Mouse (Mus musculus) adrenal gland, postnatal 14 days (tissue): Measurements from ENCODE around the gene Obscn. TPM values are rescaled to one million over a fixed set of nuclear protein-coding genes. Genes with fewer than 3 reads are reported as not detected.

ENCODE experiments used
- DNase-seq: peaks from one replicate; pipeline ENCODE4 v3.0.0; 2021; ENCODE audit warnings: mixed read lengths
- long read RNA-seq, 2 experiments: library from polyadenylated mRNA; stranded (forward); transcript quantifications; one replicate each; pipeline ENCODE4 v2.0.0; 2021
- total RNA-seq: library from RNA; stranded (reverse); gene quantifications from 2 replicates; pipeline ENCODE4 v1.2.3, GENCODE M21; 2021

Obscn gene
- 0.98 and 1.1 TPM in 2 replicates for total RNA-seq
- long read RNA-seq, experiment 1, partial matches to known transcripts = 0 of 17 reads
- long read RNA-seq, experiment 1, other reads (novel, unspliced or antisense) = 17 of 17 reads
- long read RNA-seq, experiment 2, partial matches to known transcripts = 0 of 7 reads
- long read RNA-seq, experiment 2, other reads (novel, unspliced or antisense) = 7 of 7 reads

DNA sequence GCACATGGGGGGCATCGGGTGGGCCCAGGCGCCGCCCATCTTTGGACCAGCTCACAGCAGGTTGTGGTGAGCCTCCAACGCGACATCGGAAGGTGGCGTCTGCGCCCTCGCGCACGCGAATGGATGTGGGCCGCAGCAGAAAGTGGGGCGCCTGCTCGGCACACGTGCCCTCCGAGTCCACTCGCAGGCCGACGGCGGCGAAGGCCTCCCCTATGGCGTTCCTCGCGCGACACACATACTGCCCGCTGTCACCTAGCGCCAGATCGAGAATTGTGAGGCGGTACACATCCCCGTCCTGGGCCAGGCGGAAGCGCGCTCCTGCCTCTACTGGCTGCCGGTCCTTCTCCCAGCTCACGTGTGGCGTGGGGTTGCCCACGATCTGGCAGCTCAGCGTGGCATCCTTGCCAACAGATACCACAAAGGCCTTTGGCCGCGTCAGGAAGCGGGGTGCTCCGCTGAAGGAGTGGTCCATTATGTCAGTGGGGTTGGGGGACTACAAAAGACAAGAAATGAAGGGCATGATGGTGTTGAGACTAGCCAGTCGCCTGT lies at the start of gene Obscn:
Gene Obscn, minus strand, starts transcription at position 499 of the 549 bp plus-strand sequence.
- no peak for DNase-seq

DNA sequence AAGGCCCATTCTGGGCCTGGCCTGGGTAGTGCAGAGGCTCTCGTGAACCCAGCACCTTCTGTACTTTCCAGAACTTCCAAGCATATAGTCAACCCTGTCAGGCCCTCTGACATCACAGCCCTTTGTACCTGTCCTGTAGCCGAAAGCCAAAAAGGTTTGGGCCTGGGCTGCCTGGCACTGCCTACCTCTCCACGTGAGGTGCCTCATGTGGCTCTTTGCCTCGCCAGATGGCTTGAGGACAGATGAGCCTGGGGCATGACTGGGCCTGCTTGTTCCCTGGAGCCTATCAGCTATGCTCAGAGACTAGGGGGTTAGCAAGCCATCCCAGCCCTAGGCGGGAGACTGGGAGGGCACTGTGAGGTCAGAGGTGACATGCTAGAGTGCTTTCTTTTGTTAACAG lies 49.3 kb upstream of the Obscn start:
- DNase-seq = no peak

DNA sequence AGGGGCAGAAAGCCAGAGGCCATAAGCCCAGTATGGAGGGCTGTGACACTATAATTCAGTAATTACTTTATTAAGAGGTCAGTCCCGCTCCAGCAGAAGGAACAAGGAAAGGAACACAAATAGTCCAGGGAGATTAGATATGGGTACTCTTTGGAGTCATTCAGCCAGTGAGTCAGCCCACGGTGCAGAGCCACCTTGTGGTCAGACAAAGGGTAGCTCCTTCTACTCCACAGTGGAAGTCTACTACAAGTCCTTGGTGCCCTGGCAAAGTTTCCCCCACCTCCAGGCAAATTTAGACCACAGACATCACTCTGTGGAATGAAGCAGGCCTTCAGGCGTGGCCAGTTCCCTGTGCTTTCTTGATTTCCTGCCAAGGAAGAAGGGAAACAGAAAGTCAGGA lies 47.6 kb upstream of the Obscn start:
- peak; percentile 76 for DNase-seq

DNA sequence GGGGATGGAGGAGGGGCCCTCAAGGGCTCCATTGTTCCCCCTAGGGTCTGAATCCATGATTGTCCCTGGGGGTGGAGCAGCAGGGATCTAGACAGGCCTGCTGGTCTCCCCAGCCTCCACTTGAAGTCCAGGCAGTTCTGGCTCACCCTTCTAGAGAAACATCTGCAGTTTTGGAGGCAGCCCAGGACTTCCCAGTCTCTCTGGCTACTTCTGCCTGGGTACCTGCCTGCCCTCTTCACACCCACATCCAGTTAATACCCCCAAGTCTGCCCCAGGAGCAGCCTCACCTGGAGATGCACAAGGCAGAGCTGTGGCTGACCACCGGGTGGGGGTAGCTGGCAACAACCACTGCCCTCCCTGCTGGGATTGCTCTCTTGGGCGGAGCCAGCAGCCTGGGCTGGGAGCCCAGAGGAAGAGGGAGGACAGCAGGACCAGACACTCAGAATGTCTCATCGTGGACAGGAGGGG lies 46.7 kb upstream of the Obscn start, which contains the start of gene Gjc2:
Gene Gjc2, minus strand, starts transcription at position 350 of the 468 bp plus-strand sequence.
- peak; percentile 78 for DNase-seq

DNA sequence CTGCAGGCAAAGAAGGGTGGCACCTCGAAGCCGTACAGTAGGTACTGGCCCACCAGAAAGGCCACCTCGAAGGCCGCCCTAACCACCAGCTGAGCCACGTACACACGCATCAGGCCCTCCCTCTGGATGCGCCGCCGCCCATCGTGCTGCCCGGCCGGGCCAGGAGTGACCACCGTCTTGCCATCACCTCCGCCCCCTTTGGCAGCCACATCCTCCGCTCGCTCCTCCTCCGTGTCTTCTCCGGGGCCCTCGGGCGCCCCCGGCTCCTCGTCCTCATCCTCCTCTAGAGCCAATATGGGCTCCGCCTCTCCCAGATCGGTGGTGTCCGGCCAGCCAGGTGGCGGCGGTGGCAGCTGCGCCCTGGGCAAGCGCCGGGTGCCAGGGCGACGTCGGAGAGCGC lies 40.7 kb upstream of the Obscn start:
- no peak for DNase-seq

DNA sequence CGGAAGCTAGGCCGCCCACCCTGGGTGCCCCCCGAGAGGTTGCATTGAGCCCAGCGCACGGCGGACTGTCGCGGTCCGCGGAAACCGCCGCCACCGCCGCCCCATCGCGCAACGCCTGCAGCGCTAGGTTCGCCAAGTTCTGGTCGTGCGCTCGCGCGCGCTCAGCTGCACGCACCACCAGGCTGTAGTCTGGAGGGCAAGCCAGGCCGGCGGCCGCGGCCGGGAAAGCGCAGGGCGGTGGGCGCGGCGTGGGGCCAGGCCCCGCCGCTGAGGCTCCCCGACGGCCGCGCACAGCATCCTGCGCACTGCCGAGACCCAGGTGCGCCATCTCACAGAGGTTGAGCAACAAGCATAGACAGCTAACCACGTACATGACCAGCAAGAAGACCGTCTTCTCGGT lies 40.3 kb upstream of the Obscn start:
- DNase-seq = no peak

DNA sequence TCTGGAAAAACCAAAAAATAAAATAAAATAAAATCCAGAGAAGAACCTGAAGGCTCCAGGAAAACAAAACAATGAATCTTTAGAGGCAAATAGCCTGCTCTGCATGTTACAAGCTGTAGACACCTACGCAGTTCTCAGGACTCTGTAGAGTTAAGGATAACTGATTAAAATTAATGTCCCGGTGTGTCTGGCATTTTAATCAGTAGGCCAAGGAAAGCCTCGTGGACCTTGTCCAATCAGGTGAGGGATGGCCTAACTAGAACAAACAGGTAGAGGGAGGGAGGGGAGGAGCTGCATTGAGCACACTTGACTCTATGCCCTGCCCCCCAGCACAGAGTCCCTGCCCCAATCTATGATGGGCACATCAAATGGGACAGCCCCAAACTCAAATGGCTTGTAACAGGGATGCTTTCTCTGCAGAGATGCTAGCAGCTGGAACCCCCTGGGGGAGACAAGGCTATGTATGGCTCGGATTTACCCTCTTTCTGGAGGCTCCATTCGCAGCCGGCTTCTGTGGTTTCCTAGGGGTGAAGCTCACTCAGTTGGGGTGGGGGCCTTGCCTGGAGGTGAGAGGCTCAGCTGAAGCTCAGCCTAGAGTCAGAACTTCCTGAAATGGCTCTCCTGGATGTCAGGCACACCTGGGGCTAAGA lies 38.1 kb upstream of the Obscn start:
- no peak for DNase-seq

DNA sequence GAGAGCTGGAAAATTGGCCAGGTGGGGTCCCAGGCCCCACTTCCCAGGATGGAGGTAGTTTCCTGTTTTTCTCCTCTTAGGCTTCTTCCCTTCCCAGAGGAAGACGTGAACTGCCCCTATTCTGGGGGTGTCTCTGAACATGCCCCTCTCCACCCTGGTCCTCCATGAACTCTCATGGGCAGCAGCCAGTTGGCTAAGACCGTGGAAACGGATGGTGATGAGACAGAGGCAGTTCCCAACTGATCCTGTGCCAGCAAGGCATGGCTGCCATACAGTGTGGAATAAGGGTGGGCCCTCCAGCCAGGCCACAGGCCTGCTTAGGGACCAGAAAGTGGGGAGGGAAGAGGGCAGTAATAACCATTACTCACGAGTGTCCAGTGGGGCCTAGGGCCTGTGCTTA lies 34.3 kb upstream of the Obscn start:
- DNase-seq = no peak

DNA sequence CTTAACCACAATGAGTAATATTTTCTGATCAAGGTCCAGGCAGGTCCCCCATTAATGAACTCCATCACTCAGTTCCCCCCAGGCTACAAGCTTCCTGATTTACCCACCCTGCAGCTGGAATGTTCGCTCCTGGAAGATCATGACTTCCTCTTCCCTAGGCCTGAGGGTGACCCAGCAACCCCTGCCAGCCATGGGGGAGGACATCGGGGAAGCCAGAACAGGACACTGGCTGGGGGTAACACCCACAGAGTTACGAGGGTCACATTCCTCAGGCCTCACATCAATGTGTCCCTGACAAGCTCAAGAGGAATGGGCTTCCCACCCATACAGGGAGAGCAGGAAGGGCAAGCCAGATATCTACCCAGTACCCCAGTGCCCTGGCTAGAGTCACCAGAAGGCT lies 33.6 kb upstream of the Obscn start:
- DNase-seq = no peak

DNA sequence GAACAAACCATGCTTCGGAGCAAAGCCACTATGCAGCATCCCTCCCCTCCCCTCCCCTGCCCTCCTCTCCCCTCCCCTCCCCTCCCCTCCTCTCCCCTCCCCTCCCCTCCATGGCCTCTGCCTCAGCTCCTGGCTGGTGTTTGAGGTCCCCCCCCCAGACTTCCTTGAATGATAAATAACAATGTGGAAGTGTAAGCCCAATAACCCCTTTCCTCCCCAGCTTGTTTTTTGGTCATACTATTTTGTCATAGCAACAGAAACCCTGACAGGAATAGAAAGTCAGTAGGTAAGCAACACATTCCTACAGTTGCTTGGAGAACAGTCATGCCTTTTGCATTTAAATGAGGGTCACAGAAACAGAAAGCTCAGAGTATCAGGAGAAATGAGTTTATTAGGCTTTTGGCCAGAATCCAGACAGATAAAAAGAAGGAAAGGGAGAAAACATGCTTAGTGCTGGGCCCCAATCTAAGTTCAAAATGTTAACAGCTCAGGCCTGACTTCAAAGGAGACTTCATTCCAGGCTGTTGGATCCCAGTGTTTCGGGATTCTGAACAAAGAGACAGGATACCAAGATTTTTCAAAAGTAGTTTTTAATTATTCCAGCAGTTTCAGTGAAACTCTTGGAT lies 29.5 kb upstream of the Obscn start:
- DNase-seq = no peak

DNA sequence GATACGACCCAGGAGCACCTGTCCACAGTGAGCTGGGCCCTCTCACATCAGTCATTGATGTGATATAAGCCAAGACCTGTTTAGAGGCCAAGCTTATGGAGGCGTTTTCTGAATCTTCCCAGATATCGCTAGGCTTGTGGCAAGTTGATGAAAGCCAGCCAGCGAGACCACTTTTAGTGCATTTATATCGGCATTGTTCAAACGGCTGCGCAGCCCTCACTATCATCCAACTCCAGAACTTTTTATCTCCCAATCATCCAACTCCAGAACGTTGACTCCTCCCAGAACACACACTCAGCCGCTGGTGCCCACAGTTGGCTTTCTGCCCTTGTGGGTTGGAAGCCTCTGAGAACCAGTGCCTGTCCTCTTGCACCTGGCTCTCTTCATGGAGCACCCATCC lies 28.2 kb upstream of the Obscn start:
- DNase-seq = no peak

DNA sequence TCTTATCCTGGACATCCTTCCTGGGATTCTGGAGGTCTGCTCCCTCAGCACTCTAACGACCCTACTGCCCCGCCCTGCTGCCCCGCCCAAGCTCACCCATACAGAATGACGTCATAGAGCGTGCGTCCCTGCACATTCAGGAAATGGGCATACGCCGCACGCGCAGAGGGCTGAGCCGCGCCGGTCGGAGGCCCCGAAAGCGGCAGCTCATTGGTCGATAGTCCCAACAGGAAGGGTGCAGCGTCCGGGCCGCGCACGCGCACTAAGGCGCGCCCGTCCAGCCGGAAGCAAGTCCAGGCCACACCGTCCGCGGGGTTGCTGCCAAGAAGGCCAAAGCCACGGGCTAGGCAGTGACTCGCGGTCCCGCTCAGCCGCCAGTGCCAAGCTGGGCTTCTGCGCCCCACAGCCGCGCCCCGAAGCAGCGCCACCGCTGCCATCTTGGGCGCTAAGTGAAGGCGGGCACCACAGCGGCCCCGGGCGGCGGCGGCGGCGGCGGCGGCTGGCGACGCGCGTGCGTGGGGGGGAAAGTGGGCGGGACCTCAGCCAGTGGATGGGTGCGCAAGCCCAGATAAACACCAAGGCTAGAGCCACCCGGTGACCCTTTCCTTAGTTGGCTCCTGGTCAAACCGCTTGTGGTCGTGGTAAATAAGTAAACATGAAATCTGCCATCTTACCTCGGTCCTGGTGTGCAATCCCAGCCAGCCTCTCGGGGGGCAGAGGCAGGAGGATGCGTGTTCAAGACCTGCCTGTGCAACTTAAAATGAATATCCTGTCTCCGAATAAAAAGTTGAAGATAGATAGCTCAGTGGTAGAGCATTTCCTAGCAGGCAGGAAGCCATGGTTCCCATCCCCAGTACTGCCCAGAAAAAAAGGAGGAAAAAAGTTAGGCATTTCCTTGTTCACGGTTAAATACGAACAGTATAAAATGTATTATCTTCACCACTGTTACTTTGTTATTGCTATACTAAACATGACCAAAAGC lies 27.3 kb upstream of the Obscn start, which contains the start of gene Iba57:
Gene Iba57, minus strand, starts transcription at position 485 of the 982 bp plus-strand sequence.
- DNase-seq = peak; percentile 98

DNA sequence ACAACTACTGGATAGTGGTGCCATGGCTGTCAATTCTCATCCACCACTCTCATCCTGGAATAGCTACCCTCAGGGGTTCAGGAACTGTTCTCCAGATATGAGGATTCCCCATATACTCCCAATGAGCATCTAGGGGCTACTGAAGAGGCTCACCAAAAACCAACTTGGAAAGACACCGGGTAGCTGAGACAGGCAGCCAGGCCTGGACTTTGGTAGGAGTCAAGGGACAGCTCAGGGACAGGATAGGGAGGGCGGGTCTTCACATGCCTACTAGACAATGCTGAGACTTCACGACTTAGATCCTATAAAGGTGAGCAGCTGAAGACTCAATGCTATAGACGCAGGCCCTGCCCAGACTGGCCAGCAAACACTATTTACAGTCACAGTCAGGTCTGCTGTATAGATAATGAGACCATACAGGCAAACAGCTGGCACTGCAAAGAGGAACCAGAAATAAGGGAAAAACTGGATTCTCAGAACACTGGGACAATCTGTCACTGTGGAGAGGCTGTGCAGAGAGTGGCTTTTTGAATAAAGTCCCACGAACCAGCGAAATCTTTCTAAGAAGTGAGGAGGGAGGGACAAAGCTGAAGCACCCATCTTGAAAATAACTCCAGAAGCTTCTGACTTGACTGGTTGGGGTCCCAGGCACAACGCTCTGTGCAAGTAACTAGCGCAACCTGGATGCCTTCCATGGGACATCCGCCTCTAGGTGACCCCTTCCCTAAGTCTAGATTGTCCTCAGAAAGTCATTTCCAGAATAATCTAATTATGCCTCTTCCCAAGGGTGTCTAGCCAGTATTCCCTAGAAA lies 26.4 kb upstream of the Obscn start:
- DNase-seq = no peak

DNA sequence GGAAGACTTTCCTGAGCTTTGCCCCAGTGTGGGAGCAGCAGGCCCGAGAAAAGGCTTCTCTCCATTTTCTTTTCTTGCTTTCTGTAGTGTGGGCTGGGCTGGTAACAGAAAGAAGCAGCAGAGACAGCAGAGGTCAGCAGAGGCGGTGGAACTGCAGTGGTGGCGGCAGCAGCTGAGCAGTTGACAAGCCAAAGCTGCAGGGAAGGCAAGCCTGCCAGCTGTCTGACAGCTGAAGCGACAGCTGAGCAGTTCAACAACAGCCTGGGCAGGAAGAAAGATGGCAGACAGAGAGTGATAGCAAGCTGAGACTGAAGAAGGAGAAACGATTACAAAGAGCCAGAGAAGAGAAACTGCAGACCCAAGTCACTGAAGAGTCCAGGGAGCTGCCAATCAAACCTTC lies 25.2 kb upstream of the Obscn start:
- no peak for DNase-seq

DNA sequence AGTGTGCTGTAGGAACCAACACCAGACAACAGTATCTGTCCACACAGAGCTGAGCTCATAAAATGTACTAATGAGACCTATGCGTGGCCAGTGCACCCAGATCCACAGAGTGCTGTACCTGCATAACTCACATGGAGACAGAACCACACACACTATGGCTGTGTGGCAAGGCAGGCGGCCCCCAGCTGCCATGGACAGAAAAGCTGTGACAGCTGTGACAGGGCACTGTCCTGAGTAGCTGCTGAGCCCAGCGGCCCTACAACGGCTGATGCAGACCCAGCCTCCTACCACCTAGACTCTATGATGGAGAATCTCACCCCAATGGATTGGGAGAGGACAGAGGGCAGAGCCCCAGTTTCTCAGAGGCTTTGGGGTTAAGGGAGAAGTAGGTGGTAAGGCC lies 23.4 kb upstream of the Obscn start:
- no peak for DNase-seq

DNA sequence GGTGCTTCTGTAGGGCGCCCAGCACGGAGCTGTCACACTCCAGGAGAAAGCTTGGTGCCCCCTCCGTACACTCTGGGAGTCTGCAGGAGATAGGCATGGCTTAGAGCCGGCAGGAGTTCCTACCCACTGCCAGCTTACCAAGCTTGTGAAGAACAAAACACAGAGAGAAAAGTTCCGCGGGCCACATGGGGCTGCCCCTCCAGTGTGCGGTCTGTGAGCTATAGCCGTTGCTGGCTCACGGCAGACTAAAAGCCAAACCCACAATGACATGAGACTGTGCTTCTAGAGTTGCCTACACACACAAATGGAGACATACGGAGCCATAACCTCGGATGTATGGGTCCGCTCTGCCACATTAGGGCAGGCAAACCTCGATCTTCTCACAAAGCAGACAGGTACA lies 22.9 kb upstream of the Obscn start:
- no peak for DNase-seq

DNA sequence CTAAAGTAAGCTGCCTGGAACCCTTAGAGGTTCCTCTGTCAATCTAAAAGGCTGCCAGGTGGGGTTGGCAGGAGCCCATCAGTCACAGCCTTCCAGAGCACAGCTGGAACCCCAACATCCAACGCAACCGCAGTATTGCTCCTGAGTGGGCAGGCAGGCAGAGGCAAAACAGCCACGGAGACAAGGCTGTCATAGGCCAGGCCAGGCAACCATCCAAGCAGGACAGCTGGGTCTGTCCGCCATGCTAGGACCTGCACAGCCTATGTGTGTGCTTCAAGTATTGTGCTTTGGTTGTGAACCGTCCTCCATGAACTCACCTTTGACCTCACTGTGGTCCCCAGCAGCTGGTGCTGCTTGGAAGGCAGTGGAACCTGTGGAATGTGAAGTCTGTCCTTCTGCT lies 19.7 kb upstream of the Obscn start:
- DNase-seq = no peak

DNA sequence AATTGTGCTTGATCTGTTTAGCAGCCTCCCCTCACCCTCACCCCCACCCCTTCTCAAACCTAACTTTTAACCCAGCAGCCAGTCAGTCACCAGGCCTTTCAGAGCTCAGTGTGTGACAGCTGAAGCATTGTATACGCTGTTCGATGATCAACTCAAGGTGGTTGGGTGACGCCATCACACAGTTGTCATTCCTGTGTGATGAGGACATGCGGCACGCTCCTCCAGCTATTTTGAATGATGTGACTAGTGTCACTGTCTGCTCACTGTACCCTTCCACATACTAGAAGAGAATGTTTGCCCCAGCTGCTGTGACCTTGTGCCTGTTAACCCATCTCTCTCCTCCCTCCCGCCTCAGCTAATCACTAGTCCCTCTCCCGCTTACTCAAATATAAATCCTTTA lies 18.0 kb upstream of the Obscn start:
- peak; percentile 57 for DNase-seq

DNA sequence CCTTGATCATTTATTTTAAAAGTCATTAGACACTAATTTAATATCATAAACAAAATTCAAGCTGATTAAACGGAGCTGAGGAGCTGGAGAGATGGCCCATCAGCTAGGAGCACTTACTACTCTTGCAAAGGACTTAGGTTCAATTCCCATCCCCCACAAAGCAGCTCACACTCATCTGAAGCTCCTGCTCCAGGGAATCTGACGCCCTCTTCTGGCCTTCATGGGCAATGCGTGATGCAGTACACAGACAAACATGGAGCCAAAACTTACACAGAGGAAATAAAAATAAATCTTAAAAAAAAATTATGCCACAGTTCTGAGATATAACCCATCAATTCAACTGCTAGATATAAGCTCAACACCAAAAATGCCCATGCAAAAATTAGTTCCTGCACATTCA lies 15.5 kb upstream of the Obscn start:
- DNase-seq = no peak

DNA sequence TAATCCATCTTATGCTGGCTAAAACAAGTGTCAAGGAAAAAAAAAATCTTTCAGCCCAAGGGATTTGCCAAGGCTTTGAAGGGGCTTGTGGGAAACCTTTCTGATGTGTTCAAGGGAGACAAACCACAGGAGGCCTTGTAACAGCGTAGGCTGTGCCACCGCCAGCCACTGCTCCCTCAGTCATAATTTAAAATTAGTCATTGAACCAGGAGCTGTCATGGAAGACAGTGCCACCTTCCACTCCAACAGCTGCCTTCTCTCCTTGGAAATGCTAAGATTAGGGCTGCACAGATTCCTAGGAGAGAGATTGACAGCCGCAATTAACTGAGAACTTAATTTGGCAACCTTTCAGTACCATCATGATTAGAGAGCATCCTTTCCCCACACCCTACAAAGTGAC lies 13.1 kb upstream of the Obscn start:
- peak; percentile 38 for DNase-seq

DNA sequence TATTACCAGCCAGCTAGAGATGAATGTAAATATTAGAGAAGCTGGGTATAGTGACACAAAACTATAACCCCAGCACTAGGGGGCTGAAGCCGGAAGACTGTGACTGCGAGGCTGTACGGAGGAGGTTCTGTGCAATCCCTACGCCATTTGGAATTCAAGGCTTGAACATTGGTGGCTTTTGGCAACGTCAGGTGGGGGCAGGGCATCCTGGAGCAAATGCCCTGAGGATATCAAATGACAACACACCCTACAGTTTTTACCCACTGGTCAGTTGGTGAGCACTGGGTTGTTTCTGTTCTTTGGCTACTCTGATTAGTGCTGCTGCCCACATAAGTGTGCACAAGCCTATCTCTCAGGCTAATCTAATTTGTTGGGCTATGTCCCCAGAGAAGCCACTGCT lies 6.8 kb upstream of the Obscn start:
- no peak for DNase-seq
